Mouse (Mus musculus) midbrain, postnatal 0 days (tissue): ENCODE data around the gene Abcb6. TPM values are rescaled to one million over a fixed set of nuclear protein-coding genes. Genes with fewer than 3 reads are reported as not detected.

Experiments
- ATAC-seq: fragments of 200-750 bp; cut with Nextera tagmentation; 2 replicates; pipeline ENCODE4 v1.8.0; 2017; ENCODE audit warnings: moderate number of reproducible peaks, mild to moderate bottlenecking, moderate TSS enrichment, moderate library complexity; ENCODE audit not compliant: low FRiP score
- DNase-seq: peaks from one replicate; pipeline ENCODE4 v3.0.0-alpha.2; 2015; ENCODE audit warnings: low spot score
- H3K27ac ChIP-seq: fragments of 300-500 bp; sonication (generic); 2 replicates; pipeline ENCODE4 v1.5.1; 2014; ENCODE audit warnings: low read depth, mild to moderate bottlenecking, low read length, mixed read lengths
- H3K27me3 ChIP-seq: fragments of 300-500 bp; sonication (generic); 2 replicates; pipeline ENCODE4 v1.6.1; 2014; ENCODE audit warnings: low read length, control low read depth, mixed read lengths; ENCODE audit not compliant: insufficient read depth
- H3K36me3 ChIP-seq: fragments of 300-500 bp; sonication (generic); 2 replicates; pipeline ENCODE4 v1.6.1; 2014; ENCODE audit warnings: low read length, control low read depth, mixed read lengths; ENCODE audit not compliant: insufficient read depth
- H3K4me1 ChIP-seq: fragments of 300-500 bp; sonication (generic); 2 replicates; pipeline ENCODE4 v1.6.1; 2014; ENCODE audit warnings: mild to moderate bottlenecking, control low read depth, antibody characterized with exemption, low read length, mixed read lengths; ENCODE audit not compliant: insufficient read depth
- H3K4me2 ChIP-seq: fragments of 300-500 bp; sonication (generic); 2 replicates; pipeline ENCODE4 v1.6.1; 2014; ENCODE audit warnings: low read depth, mild to moderate bottlenecking, low read length, mixed read lengths; ENCODE audit not compliant: poor library complexity, severe bottlenecking
- H3K4me3 ChIP-seq: fragments of 300-500 bp; sonication (generic); 2 replicates; pipeline ENCODE4 v1.5.1; 2014; ENCODE audit warnings: low read depth, mild to moderate bottlenecking, low read length, moderate library complexity
- H3K9ac ChIP-seq: fragments of 300-500 bp; sonication (generic); replicated peaks from 2 replicates; pipeline ENCODE4 v1.6.1; 2014; ENCODE audit warnings: mild to moderate bottlenecking, low read length, moderate library complexity, mixed read lengths; ENCODE audit not compliant: poor library complexity, severe bottlenecking
- H3K9me3 ChIP-seq: fragments of 300-500 bp; sonication (generic); 2 replicates; pipeline ENCODE4 v1.6.1; 2016; ENCODE audit warnings: low read length, control low read depth
- CTCF ChIP-seq: IDR thresholded peaks from 2 replicates; pipeline ENCODE4 v1.5.1; 2016; ENCODE audit warnings: antibody characterized with exemption, mild to moderate bottlenecking
- WGBS: fragments of 180-500 bp; shearing (Covaris S2); extraction: QIAGEN DNeasy Blood & Tissue Kit; methylation state at CpG from one replicate; pipeline ENCODE4 v1.1.7; 2014; 5-methylcytosine and 5-hydroxymethylcytosine counted together
- polyA plus RNA-seq: library from polyadenylated mRNA; unstranded; fragments of >200 nt; fragmentation: Nextera tagmentation; extraction: Ambion mirVana; gene quantifications from 2 replicates; pipeline ENCODE4 v1.2.1, GENCODE M21; 2015
- total RNA-seq: library from RNA; depleted of rRNA; stranded (reverse); fragments of >200 nt; gene quantifications from 2 replicates; pipeline ENCODE4 v1.2.3, GENCODE M21; 2014

The Abcb6 gene
- total and polyA plus RNA-seq, 2 experiments from 2014 or later, result 44.6 to 49.1 TPM

DNA sequence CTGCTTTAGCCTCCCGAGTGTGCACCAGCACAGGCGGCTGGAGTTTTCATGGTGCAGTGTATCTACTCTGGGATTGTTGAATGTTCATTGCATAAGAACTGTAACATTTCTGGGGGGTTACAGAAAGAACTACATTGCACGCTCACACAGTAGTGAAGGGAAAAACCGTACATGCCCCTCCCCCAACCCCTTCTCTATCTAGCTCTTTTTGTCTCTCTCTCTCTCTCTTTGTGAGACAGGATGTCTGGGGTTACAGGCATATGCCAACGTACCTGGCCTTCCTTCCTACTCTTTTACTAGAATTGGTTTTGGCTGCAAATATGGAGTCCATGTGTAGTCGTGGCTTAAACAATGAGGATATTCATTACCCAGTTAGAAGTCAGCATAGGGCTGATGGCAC, 42.7 kb upstream of the Abcb6 start:
- Histone ChIP-seq H3K9me3 (no peaks in the 10 kb centered on the region), H3K27ac (no peak overlapping the region), H3K4me1 (0 out of 2 replicates have a peak, but pooled peaks cover 4% of the 10 kb centered on the region), H3K27me3 (peaks cover 12% of the 10 kb centered on the region), H3K36me3 (no peaks in the 10 kb centered on the region), H3K4me3 (no peak overlapping the region), H3K4me2 (no peak overlapping the region), H3K9ac (no peak overlapping the region)
- WGBS, result 76% methylated on average over 6 of the region's 6 CpGs
- no peak for TF ChIP-seq CTCF
- no peak for ATAC-seq
- DNase-seq, result no peak

DNA sequence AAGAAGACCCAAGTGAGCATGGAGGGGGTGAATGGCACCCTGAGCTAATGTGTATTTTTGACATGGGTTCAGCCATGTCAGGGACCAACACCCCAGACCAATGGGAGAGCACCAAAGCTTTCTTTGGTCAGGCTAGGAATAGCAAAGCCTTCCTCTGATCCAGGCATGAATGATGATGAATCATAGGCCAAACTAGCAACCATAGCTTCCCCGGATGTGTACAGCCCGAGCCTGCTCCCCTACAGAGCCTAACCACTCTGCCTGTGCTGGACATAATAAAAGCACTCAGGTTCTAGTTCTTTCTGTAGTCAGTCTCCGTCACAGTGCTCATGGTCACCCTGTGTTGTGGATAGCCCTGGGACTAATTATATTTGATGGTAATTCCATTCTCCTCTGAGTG, 41.3 kb upstream of the Abcb6 start:
- 86% methylated on average over 3 of the region's 3 CpGs for WGBS
- no peak for DNase-seq

DNA sequence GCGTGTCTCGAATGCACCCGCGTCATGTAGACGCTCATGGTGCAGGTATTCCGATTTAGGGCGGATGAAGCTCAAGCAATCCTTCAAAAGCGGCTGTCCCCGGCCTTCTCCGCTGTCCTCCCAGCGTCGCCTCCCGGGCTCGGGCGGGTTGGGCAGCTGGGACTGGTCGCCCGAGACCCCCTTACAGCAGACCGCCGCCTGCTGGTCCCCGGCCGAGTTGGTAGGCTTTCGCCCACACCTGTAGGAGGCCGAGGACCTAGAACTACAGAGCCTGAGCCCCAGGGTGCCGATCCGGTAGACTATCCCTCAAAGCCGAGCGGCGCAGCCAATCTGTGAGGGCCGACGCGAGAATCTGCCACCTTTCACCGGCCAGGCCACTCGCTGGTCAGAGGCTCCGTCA, 39.3 kb upstream of the Abcb6 start, which contains the start of gene Tuba4a:
TSS of gene Tuba4a (minus strand) at position 335 of the 400 bp plus-strand sequence.
- peak; percentile 39; the same call in 1 of the 2 replicates for TF ChIP-seq CTCF
- Histone ChIP-seq H3K4me2 (peak within 1 kb of the TSS; percentile 99), H3K27me3 (peaks cover 12% of the 10 kb centered on the region), H3K36me3 (peaks cover 7% of the 10 kb centered on the region; the same call in 1 of the 2 replicates), H3K4me1 (0 out of 2 replicates have a peak, but pooled peaks cover 4% of the 10 kb centered on the region), H3K4me3 (peak within 1 kb of the TSS; percentile 61), H3K27ac (no peak within 1 kb of the TSS), H3K9me3 (no peaks in the 10 kb centered on the region), H3K9ac (peak within 1 kb of the TSS; percentile 73)
- ATAC-seq (peak; percentile 60), DNase-seq (peak; percentile 31)
- 1% methylated on average over 31 of the region's 34 CpGs for WGBS

More for the DNA sequence above, 41.3 kb upstream of the Abcb6 start:
- no peak overlapping the region for H3K4me3 ChIP-seq
- no peak overlapping the region for H3K4me2 ChIP-seq
- no peak overlapping the region for H3K9ac ChIP-seq
- ATAC-seq, result no peak
- peaks cover 12% of the 10 kb centered on the region for H3K27me3 ChIP-seq
- no peak overlapping the region for H3K27ac ChIP-seq
- no peaks in the 10 kb centered on the region for H3K36me3 ChIP-seq
- TF ChIP-seq CTCF, result no peak
- H3K4me1 ChIP-seq, result 0 out of 2 replicates have a peak, but pooled peaks cover 4% of the 10 kb centered on the region
- H3K9me3 ChIP-seq, result no peaks in the 10 kb centered on the region

DNA sequence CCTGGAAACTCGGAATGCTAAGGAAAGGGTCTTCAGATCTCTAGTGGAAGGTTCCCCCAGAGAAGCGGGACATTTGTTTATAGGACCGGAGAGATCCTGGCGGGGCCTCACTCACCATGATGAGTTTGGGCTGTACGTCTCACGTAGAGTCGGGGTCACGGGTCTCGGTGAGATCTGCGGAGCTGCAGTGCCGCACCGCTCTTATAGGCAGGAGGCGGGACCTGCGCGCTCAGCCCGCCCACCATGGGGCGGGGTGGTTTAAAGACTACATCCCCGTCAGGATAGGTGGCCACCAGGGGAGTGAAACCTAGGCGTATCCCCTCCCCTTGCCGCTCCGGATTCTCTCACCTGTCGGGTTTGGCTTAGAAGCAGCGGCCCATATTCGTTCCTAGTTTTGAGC, 38.9 kb upstream of the Abcb6 start:
- DNase-seq, result peak; percentile 87
- peak; percentile 45 for TF ChIP-seq CTCF
- H3K4me3 ChIP-seq, result peak overlapping the region; percentile 61
- peak overlapping the region; percentile 73 for H3K9ac ChIP-seq
- H3K4me1 ChIP-seq, result 0 out of 2 replicates have a peak, but pooled peaks cover 4% of the 10 kb centered on the region
- no peaks in the 10 kb centered on the region for H3K9me3 ChIP-seq
- peak; percentile 90 for ATAC-seq
- H3K36me3 ChIP-seq, result peaks cover 11% of the 10 kb centered on the region; the same call in 1 of the 2 replicates
- peak overlapping the region; percentile 99 for H3K4me2 ChIP-seq
- H3K27me3 ChIP-seq, result peaks cover 12% of the 10 kb centered on the region
- no peak overlapping the region for H3K27ac ChIP-seq
- 0% methylated on average over 24 of the region's 24 CpGs for WGBS

DNA sequence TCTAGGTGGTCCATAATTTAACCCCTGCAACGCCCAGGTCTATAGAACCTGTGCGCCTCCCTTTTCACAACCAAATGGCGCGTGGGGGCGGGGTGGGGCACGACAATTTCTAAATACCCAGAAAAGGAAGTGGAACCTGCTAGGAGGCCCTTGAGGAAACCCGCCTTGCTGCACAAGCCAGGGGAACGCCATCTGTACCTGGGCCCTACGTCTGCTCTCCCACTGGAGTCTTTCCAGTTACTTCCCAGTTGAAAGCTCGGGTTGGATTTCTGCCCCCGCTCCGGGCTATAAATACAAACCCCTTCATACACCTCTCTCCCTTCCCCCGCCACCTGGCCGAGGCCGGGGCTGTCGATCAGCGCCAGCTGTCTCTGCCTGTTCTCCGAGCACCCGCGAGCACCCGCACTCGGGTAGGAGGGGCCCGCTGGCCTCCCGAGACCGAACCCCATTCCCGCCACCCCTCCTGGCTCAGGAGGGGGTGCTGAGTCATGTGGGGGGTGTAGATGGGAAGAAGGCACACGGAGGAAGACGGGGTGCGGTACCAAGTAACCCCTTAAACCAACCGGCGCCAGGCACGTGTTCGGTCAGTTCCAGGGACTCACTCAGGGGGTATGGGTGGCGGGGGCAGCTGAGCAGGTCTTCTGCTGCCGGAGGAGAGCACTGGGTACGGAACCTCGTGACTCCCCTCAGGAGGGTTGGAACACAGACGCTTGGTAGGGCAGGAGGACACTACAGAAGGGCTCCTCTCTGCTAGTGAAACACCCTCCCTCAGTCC, 38.2 kb upstream of the Abcb6 start:
- Histone ChIP-seq H3K4me2 (peak overlapping the region; percentile 99), H3K4me3 (peak overlapping the region; percentile 61), H3K27me3 (peaks cover 12% of the 10 kb centered on the region), H3K9ac (peak overlapping the region; percentile 73), H3K36me3 (peaks cover 18% of the 10 kb centered on the region), H3K4me1 (0 out of 2 replicates have a peak, but pooled peaks cover 4% of the 10 kb centered on the region), H3K27ac (no peak overlapping the region), H3K9me3 (no peaks in the 10 kb centered on the region)
- ATAC-seq, result peak; percentile 32; the same call in 1 of the 2 replicates
- DNase-seq, result no peak
- WGBS, result 2% methylated on average over 38 of the region's 38 CpGs
- no peak for TF ChIP-seq CTCF

DNA sequence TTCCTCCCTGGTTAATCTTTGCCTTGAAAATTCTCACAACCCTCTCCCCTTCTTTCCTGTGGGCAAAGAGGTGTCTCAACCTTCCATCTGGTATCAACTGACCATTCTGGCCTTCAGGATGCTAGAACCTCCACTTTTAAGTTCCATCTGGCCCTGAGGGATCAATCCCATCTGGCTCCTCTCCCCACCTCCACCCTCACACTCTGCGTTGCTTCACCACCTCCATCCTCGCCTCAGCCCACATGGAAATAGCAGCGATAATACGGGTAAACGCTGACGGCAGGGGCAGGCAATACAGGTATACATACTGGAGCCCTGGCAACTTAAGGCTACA, 37.7 kb upstream of the Abcb6 start:
- 5% methylated on average over 6 of the region's 6 CpGs for WGBS
- H3K4me3 ChIP-seq, result peak overlapping the region; percentile 61
- H3K9ac ChIP-seq, result peak overlapping the region; percentile 73; the same call in 1 of the 2 replicates
- no peak overlapping the region for H3K27ac ChIP-seq
- 0 out of 2 replicates have a peak, but pooled peaks cover 4% of the 10 kb centered on the region for H3K4me1 ChIP-seq
- no peaks in the 10 kb centered on the region for H3K9me3 ChIP-seq
- H3K36me3 ChIP-seq, result peaks cover 19% of the 10 kb centered on the region
- no peak for DNase-seq
- peak overlapping the region; percentile 99 for H3K4me2 ChIP-seq
- no peak for ATAC-seq
- TF ChIP-seq CTCF, result no peak
- H3K27me3 ChIP-seq, result peaks cover 12% of the 10 kb centered on the region
